Mouse (Mus musculus) hindbrain, postnatal 0 days (tissue): ENCODE measurements around the gene Nr0b2. TPM values are rescaled to one million over a fixed set of nuclear protein-coding genes. Genes with fewer than 3 reads are reported as not detected.

Experiments used
- ATAC-seq: fragments of 200-750 bp; cut with Nextera tagmentation; 2 replicates; pipeline ENCODE4 v1.8.0; 2017; ENCODE audit warnings: mild to moderate bottlenecking, moderate TSS enrichment, moderate library complexity
- DNase-seq: peaks from one replicate; pipeline ENCODE4 v3.0.0-alpha.2; 2015; ENCODE audit warnings: low spot score
- H3K27ac ChIP-seq: fragments of 300-500 bp; sonication (generic); 2 replicates; pipeline ENCODE4 v1.5.1; 2014; ENCODE audit warnings: mild to moderate bottlenecking
- H3K27me3 ChIP-seq: fragments of 300-500 bp; sonication (generic); 2 replicates; pipeline ENCODE4 v1.6.1; 2014; ENCODE audit warnings: low read length, mixed read lengths; ENCODE audit not compliant: insufficient read depth
- H3K36me3 ChIP-seq: fragments of 300-500 bp; sonication (generic); 2 replicates; pipeline ENCODE4 v1.6.1; 2014; ENCODE audit warnings: low read length, mixed read lengths; ENCODE audit not compliant: insufficient read depth
- H3K4me1 ChIP-seq: fragments of 300-500 bp; sonication (generic); 2 replicates; pipeline ENCODE4 v1.6.1; 2014; ENCODE audit warnings: antibody characterized with exemption, low read length, mixed read lengths; ENCODE audit not compliant: insufficient read depth
- H3K4me2 ChIP-seq: fragments of 300-500 bp; sonication (generic); 2 replicates; pipeline ENCODE4 v1.6.1; 2014; ENCODE audit warnings: low read depth, mild to moderate bottlenecking, low read length, moderate library complexity, mixed read lengths
- H3K4me3 ChIP-seq: fragments of 300-500 bp; sonication (generic); 2 replicates; pipeline ENCODE4 v1.5.1; 2014; ENCODE audit warnings: low read length
- H3K9ac ChIP-seq: fragments of 300-500 bp; sonication (generic); replicated peaks from 2 replicates; pipeline ENCODE4 v1.6.1; 2014; ENCODE audit warnings: mild to moderate bottlenecking, low read length, moderate library complexity, mixed read lengths
- H3K9me3 ChIP-seq: fragments of 300-500 bp; sonication (generic); 2 replicates; pipeline ENCODE4 v1.6.1; 2016; ENCODE audit warnings: low read length, mixed read lengths
- CTCF ChIP-seq: IDR thresholded peaks from 2 replicates; pipeline ENCODE4 v1.5.1; 2016; ENCODE audit warnings: antibody characterized with exemption, control low read depth, low read depth
- WGBS: fragments of 180-500 bp; shearing (Covaris S2); extraction: QIAGEN DNeasy Blood & Tissue Kit; methylation state at CpG from one replicate; pipeline ENCODE4 v1.1.7; 2014; 5-methylcytosine and 5-hydroxymethylcytosine counted together
- polyA plus RNA-seq: library from polyadenylated mRNA; unstranded; fragments of >200 nt; fragmentation: Nextera tagmentation; extraction: Ambion mirVana; gene quantifications from 2 replicates; pipeline ENCODE4 v1.2.1, GENCODE M21; 2015
- total RNA-seq: library from RNA; depleted of rRNA; stranded (reverse); fragments of >200 nt; gene quantifications from 2 replicates; pipeline ENCODE4 v1.2.3, GENCODE M21; 2014

Nr0b2 gene
- total and polyA plus RNA-seq, 2 experiments from 2014 or later, result 0.21 to 0.47 TPM

GRCm38 (mm10) chr4:133574843-133575202 lies 21.6 kb downstream of the Nr0b2 start:
- peak overlapping the region; percentile 77; the same call in 1 of the 2 replicates for H3K27ac ChIP-seq
- H3K4me3 ChIP-seq, result peak overlapping the region; percentile 83
- peak overlapping the region; percentile 73 for H3K4me2 ChIP-seq
- peak overlapping the region; percentile 80 for H3K9ac ChIP-seq
- WGBS, result 2% methylated on average over 34 of the region's 41 CpGs
- ATAC-seq (peak; percentile 61), DNase-seq (no peak)
- peaks cover 15% of the 10 kb centered on the region; the same call in 1 of the 2 replicates for H3K36me3 ChIP-seq
- H3K4me1 ChIP-seq, result no peaks in the 10 kb centered on the region
- no peaks in the 10 kb centered on the region for H3K9me3 ChIP-seq
- no peak for TF ChIP-seq CTCF
- H3K27me3 ChIP-seq, result no peaks in the 10 kb centered on the region

- Histone ChIP-seq H3K4me2 (no peak overlapping the region), H3K4me1 (no peaks in the 10 kb centered on the region), H3K27ac (no peak overlapping the region), H3K4me3 (no peak overlapping the region), H3K9me3 (no peaks in the 10 kb centered on the region), H3K36me3 (peaks cover 42% of the 10 kb centered on the region), H3K9ac (no peak overlapping the region), H3K27me3 (no peaks in the 10 kb centered on the region)
- 63% methylated on average over 12 of the region's 12 CpGs for WGBS
- TF ChIP-seq CTCF, result no peak
- ATAC-seq (no peak), DNase-seq (no peak)
These were observed 24.8 kb downstream of the Nr0b2 start for GRCm38 (mm10) chr4:133577983-133578382.

GRCm38 (mm10) chr4:133583690-133584058 lies 30.5 kb downstream of the Nr0b2 start:
- ATAC-seq (no peak), DNase-seq (no peak)
- Histone ChIP-seq H3K27me3 (no peaks in the 10 kb centered on the region), H3K4me2 (peak overlapping the region; percentile 96), H3K4me3 (peak overlapping the region; percentile 66), H3K4me1 (0 out of 2 replicates have a peak, but pooled peaks cover 4% of the 10 kb centered on the region), H3K36me3 (peaks cover 55% of the 10 kb centered on the region), H3K9ac (peak overlapping the region; percentile 67), H3K27ac (peak overlapping the region; percentile 89), H3K9me3 (no peaks in the 10 kb centered on the region)
- no peak for TF ChIP-seq CTCF
- 56% methylated on average over 6 of the region's 6 CpGs for WGBS

DNA sequence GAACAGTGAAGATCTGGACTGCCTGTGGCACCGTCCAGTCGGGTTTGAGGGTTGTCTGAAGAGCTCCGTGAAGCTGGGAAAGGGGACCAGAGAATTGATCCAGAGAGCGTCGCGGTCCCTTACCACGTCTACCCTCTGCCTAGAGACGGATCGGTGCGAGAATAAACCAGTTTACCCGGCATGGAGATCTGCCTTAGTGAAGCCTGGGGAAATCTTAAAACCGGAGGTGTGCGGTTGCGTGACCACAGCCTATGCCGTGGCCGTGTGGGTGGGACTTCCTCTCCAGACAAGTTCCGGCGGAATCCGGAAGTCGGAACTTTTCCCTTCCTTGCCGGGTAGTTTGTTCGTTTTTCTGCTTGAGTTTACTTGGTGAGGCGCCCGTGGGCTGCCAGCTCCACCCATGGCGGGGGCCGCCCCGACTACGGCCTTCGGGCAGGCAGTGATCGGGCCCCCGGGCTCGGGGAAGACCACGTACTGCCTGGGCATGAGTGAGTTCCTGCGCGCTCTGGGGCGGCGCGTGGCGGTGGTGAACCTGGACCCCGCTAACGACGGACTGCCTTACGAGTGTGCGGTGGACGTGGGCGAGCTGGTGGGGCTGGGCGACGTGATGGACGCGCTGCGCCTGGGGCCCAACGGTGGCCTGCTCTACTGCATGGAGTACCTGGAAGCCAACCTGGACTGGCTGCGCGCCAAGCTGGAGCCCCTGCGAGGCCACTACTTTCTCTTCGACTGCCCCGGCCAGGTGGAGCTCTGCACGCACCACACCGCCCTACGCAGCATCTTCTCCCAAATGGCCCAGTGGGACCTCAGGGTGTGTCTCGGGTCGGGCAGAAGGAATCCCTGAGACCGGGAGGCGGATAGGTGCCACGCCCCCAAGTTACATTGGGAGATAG lies 31.1 kb downstream of the Nr0b2 start, which contains the start of gene Gpn2:
Gene Gpn2, plus strand, starts transcription at position 304 of the 893 bp plus-strand sequence.
- peak; percentile 91 for DNase-seq
- no peaks in the 10 kb centered on the region for H3K27me3 ChIP-seq
- H3K9me3 ChIP-seq, result no peaks in the 10 kb centered on the region
- peak within 1 kb of the TSS; percentile 66 for H3K4me3 ChIP-seq
- ATAC-seq, result peak; percentile 94
- H3K4me2 ChIP-seq, result peak within 1 kb of the TSS; percentile 96
- TF ChIP-seq CTCF, result no peak
- H3K36me3 ChIP-seq, result peaks cover 55% of the 10 kb centered on the region
- H3K27ac ChIP-seq, result peak within 1 kb of the TSS; percentile 89
- H3K9ac ChIP-seq, result peak within 1 kb of the TSS; percentile 67
- WGBS, result 2% methylated on average over 65 of the region's 65 CpGs
- 0 out of 2 replicates have a peak, but pooled peaks cover 4% of the 10 kb centered on the region for H3K4me1 ChIP-seq

GRCm38 (mm10) chr4:133592570-133592969 lies 39.4 kb downstream of the Nr0b2 start:
- Histone ChIP-seq H3K9me3 (no peaks in the 10 kb centered on the region), H3K4me2 (no peak overlapping the region), H3K27ac (no peak overlapping the region), H3K9ac (no peak overlapping the region), H3K4me1 (no peaks in the 10 kb centered on the region), H3K36me3 (peaks cover 36% of the 10 kb centered on the region), H3K4me3 (no peak overlapping the region), H3K27me3 (no peaks in the 10 kb centered on the region)
- TF ChIP-seq CTCF, result peak; percentile 95
- DNase-seq (peak; percentile 84), ATAC-seq (peak; percentile 62; the same call in 1 of the 2 replicates)
- WGBS, result 29% methylated on average over 7 of the region's 7 CpGs

GRCm38 (mm10) chr4:133595538-133595937 lies 42.4 kb downstream of the Nr0b2 start:
- Histone ChIP-seq H3K4me2 (no peak overlapping the region), H3K4me1 (peaks cover 8% of the 10 kb centered on the region), H3K27me3 (peaks cover 16% of the 10 kb centered on the region), H3K9me3 (no peaks in the 10 kb centered on the region), H3K4me3 (no peak overlapping the region), H3K27ac (no peak overlapping the region), H3K36me3 (peaks cover 12% of the 10 kb centered on the region; the same call in 1 of the 2 replicates), H3K9ac (no peak overlapping the region)
- no peak for ATAC-seq
- 71% methylated on average over 7 of the region's 7 CpGs for WGBS
- no peak for DNase-seq
- no peak for TF ChIP-seq CTCF
